Mouse (Mus musculus): Measurements from ENCODE around the gene Tgm2. TPM values are rescaled to one million over a fixed set of nuclear protein-coding genes. Genes with fewer than 3 reads are reported as not detected.

The Tgm2 gene
- polyA plus RNA-seq, 1 experiment from 2014 or later, result 93.1 TPM

DNA sequence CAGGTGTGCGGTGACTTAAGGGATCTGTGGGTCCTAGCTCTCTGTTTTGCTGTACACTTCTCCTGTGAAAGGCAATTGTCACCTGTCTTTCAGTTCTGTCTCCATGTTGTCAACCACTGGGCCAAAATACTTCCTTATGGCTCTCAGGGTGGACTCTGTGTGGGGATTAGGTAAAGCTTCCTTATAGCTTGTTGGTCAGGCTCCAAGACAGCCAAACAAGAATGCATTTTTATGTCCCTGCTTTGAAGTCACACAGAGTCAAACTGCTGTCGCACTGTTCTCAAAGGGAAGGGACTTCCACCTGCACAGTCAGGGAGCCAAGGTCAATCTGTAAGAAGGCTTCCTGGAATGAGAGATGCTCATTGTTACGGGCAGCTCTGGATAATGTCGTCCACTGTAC lies 31.9 kb upstream of the Tgm2 start:
- no peak overlapping the region for H3K4me2 ChIP-seq
- no peaks in the 10 kb centered on the region for H3K27me3 ChIP-seq (replicated peaks)
- no peak overlapping the region for H3K4me3 ChIP-seq (replicated peaks)
- H3K4me1 ChIP-seq, result peaks cover 16% of the 10 kb centered on the region
- WGBS, result 75% methylated on average over 4 of the region's 4 CpGs
- H3K9me3 ChIP-seq, result no peaks in the 10 kb centered on the region
- H3K27ac ChIP-seq, result no peak overlapping the region
- H3K36me3 ChIP-seq, result no peaks in the 10 kb centered on the region
- H3K9ac ChIP-seq, result no peak overlapping the region
- ATAC-seq (ENCODE audit: insufficient read depth, low FRiP score, low read depth), result no peak

DNA sequence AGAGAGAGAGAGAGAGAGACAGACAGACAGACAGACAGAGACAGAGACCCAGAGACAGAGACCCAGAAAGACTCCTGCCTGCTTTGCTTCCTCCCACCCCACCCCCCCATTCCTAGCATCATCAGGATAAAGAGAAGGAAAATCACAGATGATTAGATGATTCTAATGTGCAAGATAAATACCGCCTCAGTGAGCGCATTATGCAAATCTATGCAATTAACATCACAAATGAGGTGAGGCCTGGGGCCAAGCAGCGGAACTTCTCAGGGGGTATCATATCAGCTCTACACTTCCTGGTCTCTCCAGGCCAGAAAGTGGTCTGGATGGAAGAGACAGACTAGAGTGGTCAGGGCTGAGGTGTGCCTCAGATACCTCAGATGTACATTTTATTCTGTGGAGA lies 31.3 kb upstream of the Tgm2 start:
- Histone ChIP-seq H3K36me3 (no peaks in the 10 kb centered on the region), H3K4me3 (replicated peaks) (no peak overlapping the region), H3K27ac (no peak overlapping the region), H3K9me3 (no peaks in the 10 kb centered on the region), H3K9ac (no peak overlapping the region), H3K27me3 (replicated peaks) (no peaks in the 10 kb centered on the region), H3K4me2 (no peak overlapping the region), H3K4me1 (peaks cover 16% of the 10 kb centered on the region)
- ATAC-seq (ENCODE audit: insufficient read depth, low FRiP score, low read depth), result no peak
- WGBS, result 81% methylated on average over 3 of the region's 3 CpGs

DNA sequence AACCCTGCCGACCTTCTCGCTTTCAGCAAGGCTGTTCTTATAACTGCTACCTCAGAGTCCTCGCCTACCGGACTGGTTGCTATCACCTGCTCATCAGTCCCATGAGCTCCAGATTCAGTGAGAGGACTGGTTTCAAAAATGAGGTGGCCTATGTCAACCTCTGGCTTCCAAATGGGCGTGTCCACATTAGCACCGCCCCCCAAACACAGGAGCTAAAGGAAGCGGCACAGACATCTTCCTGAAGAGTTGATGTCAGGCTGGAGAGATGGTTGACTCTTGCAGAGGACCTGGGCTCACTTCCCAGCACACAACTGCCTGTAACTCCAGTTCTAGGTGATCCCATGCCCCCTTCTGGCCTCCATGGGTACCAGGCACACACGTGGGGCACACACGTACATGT lies 30.5 kb upstream of the Tgm2 start:
- no peaks in the 10 kb centered on the region for H3K36me3 ChIP-seq
- no peak overlapping the region for H3K27ac ChIP-seq
- peaks cover 16% of the 10 kb centered on the region for H3K4me1 ChIP-seq
- no peak for ATAC-seq (ENCODE audit: insufficient read depth, low FRiP score, low read depth)
- no peaks in the 10 kb centered on the region for H3K9me3 ChIP-seq
- H3K27me3 ChIP-seq (replicated peaks), result no peaks in the 10 kb centered on the region
- WGBS, result 87% methylated on average over 9 of the region's 9 CpGs
- no peak overlapping the region for H3K4me2 ChIP-seq
- H3K9ac ChIP-seq, result no peak overlapping the region
- H3K4me3 ChIP-seq (replicated peaks), result no peak overlapping the region

DNA sequence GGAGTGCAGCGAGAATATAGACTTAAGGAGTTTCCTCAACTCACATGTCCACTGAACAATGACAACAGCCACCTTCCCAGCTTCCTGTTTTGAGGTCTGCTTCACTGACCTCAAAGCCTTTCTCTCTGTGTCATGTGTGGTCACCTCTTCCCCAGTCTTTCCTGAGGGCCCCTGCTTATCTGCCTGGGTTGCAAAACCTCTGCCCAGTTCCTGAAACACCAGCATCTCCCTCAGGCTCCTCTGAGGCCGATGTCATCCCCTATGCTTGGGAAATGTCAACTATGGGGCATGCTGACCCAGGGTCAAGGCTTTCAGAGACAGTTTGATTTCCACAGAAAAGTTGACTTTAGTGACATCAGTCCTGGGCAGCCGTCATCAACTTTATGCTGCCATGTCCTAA lies 29.2 kb upstream of the Tgm2 start:
- Histone ChIP-seq H3K4me3 (replicated peaks) (no peak overlapping the region), H3K9ac (no peak overlapping the region), H3K27ac (no peak overlapping the region), H3K4me2 (no peak overlapping the region), H3K36me3 (no peaks in the 10 kb centered on the region), H3K27me3 (replicated peaks) (no peaks in the 10 kb centered on the region), H3K9me3 (no peaks in the 10 kb centered on the region), H3K4me1 (peaks cover 16% of the 10 kb centered on the region)
- WGBS, result 45% methylated on average over 3 of the region's 3 CpGs
- no peak for ATAC-seq (ENCODE audit: insufficient read depth, low FRiP score, low read depth)

DNA sequence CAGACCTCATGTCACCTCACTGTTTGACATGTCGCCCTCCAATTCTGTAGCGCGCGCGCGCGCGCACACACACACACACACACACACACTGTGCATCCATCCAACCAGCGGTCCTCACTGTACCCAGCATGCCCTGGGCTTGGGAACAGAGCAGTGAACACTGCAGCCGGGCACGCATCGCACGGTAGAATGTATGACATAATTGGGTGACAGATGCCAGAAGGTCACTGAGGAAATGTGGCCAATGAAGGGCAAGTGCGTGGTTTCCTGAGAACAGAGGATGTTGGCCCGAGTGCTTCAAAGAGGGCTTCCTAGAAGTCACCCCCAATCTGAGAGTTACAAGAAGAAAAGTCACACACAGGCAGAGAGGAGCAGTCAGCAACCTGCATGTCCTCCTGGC lies 28.7 kb upstream of the Tgm2 start:
- H3K9ac ChIP-seq, result no peak overlapping the region
- no peaks in the 10 kb centered on the region for H3K27me3 ChIP-seq (replicated peaks)
- 84% methylated on average over 15 of the region's 15 CpGs for WGBS
- no peak overlapping the region for H3K27ac ChIP-seq
- no peak overlapping the region for H3K4me2 ChIP-seq
- no peak overlapping the region for H3K4me3 ChIP-seq (replicated peaks)
- H3K9me3 ChIP-seq, result no peaks in the 10 kb centered on the region
- H3K36me3 ChIP-seq, result no peaks in the 10 kb centered on the region
- no peak for ATAC-seq (ENCODE audit: insufficient read depth, low FRiP score, low read depth)
- peaks cover 16% of the 10 kb centered on the region for H3K4me1 ChIP-seq

DNA sequence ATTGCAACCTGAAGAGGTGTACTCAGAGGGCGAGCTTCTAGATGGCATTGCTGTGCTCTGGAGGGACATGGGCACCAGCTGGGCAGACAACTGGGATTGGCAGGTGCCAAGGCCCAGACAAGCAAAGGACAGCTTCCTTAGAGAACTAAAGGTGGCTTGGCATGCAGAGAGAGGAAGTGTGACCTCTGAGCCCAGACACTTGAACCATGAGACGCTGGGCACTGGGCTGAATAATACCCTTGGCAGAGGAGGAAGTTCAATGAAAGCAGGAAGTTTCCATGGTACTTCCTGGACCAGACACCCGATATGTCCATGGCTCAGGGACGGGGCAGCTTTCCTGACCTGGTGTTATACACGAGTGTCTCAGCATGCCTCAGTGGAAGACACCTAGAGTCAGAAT lies 28.2 kb upstream of the Tgm2 start:
- peaks cover 12% of the 10 kb centered on the region for H3K4me1 ChIP-seq
- no peaks in the 10 kb centered on the region for H3K27me3 ChIP-seq (replicated peaks)
- ATAC-seq (ENCODE audit: insufficient read depth, low FRiP score, low read depth), result no peak
- no peaks in the 10 kb centered on the region for H3K9me3 ChIP-seq
- WGBS, result 75% methylated on average over 5 of the region's 5 CpGs
- no peaks in the 10 kb centered on the region for H3K36me3 ChIP-seq
- H3K4me2 ChIP-seq, result no peak overlapping the region
- H3K9ac ChIP-seq, result no peak overlapping the region
- H3K27ac ChIP-seq, result no peak overlapping the region
- no peak overlapping the region for H3K4me3 ChIP-seq (replicated peaks)

DNA sequence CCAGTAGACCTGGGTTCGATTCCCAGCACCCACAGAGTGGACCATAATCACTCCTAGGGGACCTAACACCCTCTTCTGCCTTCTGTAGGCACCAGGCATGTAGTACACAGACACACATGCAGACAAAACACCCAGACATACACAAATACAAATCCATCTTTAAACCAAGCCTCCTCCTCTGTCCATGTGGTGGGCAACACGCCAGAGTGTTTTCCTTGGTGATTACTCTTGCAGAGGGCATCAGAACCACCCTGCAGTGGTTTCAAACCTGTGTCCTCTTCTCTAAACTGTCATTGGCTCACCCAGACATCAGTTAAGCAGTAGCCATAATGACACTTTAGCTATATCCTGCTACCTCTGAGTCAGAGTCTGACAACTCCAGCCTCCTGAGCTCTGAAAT lies 24.2 kb upstream of the Tgm2 start:
- Histone ChIP-seq H3K9me3 (no peaks in the 10 kb centered on the region), H3K9ac (no peak overlapping the region), H3K4me1 (peaks cover 15% of the 10 kb centered on the region; the same call in 1 of the 2 replicates), H3K27me3 (replicated peaks) (no peaks in the 10 kb centered on the region), H3K4me2 (no peak overlapping the region), H3K4me3 (replicated peaks) (no peak overlapping the region), H3K36me3 (no peaks in the 10 kb centered on the region), H3K27ac (no peak overlapping the region)
- WGBS, result 72% methylated on average over 2 of the region's 2 CpGs
- no peak for ATAC-seq (ENCODE audit: insufficient read depth, low FRiP score, low read depth)

DNA sequence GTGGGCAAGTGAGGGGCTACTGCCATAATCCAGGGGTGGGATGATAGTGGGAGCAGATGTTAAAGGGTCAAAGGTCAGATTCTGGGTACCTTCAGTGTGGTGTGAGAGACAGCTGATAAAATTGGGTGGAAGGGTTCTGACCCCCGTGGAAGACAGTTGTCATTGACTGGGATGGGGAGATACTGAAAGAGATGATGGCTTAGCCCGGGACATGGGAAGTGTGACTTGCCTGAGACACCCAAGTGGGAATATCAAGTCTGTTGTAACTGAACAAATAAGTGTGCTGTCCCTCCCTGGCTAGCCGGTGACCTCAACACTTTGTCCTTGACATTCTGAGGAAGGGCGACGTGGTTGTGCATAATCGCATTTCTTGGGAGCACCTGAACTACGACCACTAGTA lies 23.5 kb upstream of the Tgm2 start:
- ATAC-seq (ENCODE audit: insufficient read depth, low FRiP score, low read depth), result no peak
- Histone ChIP-seq H3K27ac (no peak overlapping the region), H3K4me2 (no peak overlapping the region), H3K9me3 (no peaks in the 10 kb centered on the region), H3K27me3 (replicated peaks) (no peaks in the 10 kb centered on the region), H3K4me3 (replicated peaks) (no peak overlapping the region), H3K9ac (no peak overlapping the region), H3K4me1 (peaks cover 15% of the 10 kb centered on the region; the same call in 1 of the 2 replicates), H3K36me3 (no peaks in the 10 kb centered on the region)
- 85% methylated on average over 7 of the region's 7 CpGs for WGBS

DNA sequence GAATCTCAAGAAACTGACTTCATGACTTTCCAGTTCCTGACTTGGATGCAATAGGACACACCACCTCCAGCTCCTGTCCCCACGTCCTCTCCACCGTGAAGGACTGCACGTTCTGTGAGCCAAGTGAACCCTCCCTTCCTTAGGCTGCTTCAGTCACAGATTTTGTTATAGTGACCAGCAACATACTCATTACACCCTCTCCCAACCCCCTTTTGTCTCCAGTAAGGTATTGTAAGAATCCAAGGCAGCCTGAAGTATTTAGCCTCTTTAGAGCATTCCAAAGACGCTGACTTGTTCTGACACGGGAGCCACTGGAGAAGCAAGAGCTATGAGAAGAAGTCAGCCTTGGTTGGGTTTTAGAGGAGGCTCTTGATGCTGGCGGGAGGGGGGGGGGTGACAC lies 23.1 kb upstream of the Tgm2 start:
- 71% methylated on average over 6 of the region's 6 CpGs for WGBS
- Histone ChIP-seq H3K9me3 (no peaks in the 10 kb centered on the region), H3K4me1 (peaks cover 15% of the 10 kb centered on the region; the same call in 1 of the 2 replicates), H3K4me3 (replicated peaks) (no peak overlapping the region), H3K4me2 (no peak overlapping the region), H3K27ac (no peak overlapping the region), H3K36me3 (no peaks in the 10 kb centered on the region), H3K9ac (no peak overlapping the region), H3K27me3 (replicated peaks) (no peaks in the 10 kb centered on the region)
- ATAC-seq (ENCODE audit: insufficient read depth, low FRiP score, low read depth), result no peak

DNA sequence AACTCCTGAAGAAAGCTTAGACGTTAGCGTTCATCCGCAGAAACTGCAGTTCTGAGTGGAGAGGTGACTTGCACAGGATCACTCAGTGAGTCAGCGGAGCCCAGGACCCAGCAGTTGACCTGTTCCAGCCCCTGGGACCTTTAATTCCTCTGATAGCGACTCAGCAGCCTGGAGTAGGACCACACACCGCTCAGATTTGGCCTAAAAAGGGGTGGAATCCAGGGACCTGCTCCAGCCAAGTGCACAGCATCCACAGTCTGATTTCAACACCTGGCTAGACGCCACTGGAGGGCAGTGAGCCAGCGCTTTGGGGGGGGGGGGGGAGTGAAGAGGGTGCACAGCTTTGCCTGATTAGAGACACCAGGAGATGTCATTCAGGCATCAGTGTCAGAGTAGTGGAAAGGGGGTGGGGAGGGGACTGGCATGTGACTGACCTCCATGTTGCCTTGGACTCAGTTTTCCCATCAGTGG lies 22.5 kb upstream of the Tgm2 start:
- ATAC-seq (ENCODE audit: insufficient read depth, low FRiP score, low read depth), result peak; percentile 18; the same call in 1 of the 2 replicates
- H3K4me2 ChIP-seq, result no peak overlapping the region
- peaks cover 15% of the 10 kb centered on the region; the same call in 1 of the 2 replicates for H3K4me1 ChIP-seq
- H3K4me3 ChIP-seq (replicated peaks), result no peak overlapping the region
- H3K27me3 ChIP-seq (replicated peaks), result no peaks in the 10 kb centered on the region
- H3K27ac ChIP-seq, result no peak overlapping the region
- no peaks in the 10 kb centered on the region for H3K9me3 ChIP-seq
- H3K36me3 ChIP-seq, result no peaks in the 10 kb centered on the region
- no peak overlapping the region for H3K9ac ChIP-seq
- WGBS, result 45% methylated on average over 8 of the region's 8 CpGs

DNA sequence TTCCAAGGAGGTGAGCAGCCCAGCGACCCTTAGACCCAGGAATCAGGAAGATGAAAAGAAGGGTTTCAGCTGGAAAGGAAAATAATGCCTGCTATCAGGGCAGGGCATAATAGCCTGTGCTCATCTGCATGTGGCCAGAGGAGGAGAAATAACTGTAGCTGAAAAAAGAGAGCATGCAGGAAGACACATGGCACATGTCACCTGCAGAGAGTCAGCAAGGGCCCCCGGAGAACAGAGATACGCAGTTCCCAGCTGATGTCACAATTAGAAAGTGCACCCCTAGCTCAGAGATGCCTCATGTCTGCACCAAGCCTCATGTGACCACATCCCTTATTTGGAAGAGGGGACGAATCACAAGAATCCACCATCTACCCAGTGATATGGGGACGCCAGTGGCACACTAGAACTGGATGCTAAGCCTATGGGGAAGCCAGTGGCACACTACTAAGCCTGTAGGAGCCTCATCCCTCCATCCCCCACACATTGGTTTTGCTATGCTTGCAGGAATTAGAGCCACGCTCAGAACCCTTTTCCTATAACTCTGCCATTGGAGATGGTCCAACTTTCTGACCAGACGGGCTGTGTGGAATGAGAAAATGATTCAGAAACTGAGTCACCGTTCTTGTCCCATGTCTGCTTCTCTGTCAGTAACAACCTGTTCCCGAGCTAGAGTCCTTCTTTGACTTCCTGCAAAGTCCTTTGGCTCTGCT lies 21.4 kb upstream of the Tgm2 start:
- no peaks in the 10 kb centered on the region for H3K27me3 ChIP-seq (replicated peaks)
- no peak overlapping the region for H3K27ac ChIP-seq
- no peaks in the 10 kb centered on the region for H3K9me3 ChIP-seq
- ATAC-seq (ENCODE audit: insufficient read depth, low FRiP score, low read depth), result no peak
- H3K36me3 ChIP-seq, result no peaks in the 10 kb centered on the region
- no peak overlapping the region for H3K4me2 ChIP-seq
- WGBS, result 51% methylated on average over 9 of the region's 9 CpGs
- no peak overlapping the region for H3K9ac ChIP-seq
- H3K4me1 ChIP-seq, result peaks cover 15% of the 10 kb centered on the region; the same call in 1 of the 2 replicates
- H3K4me3 ChIP-seq (replicated peaks), result no peak overlapping the region

DNA sequence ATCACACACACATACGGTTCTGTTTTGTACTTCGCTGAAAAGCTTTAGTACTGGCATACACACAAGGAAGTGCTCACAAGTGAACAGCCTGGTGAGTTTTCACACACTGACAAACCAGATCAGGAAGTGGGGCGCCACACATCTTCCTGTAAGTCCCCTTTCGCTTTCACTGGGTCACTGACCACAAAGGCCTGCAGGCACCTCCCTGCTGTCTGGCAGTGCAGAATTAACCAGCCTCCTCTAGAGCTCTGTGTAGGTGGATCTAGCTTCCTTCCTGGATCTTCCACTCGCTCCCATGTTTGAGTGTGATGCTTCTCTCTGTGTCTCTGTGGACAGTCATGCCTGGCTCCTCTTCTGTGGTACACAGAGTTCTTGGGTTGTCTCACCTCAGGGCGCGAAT lies 20.4 kb upstream of the Tgm2 start:
- Histone ChIP-seq H3K4me3 (replicated peaks) (no peak overlapping the region), H3K27me3 (replicated peaks) (no peaks in the 10 kb centered on the region), H3K4me2 (no peak overlapping the region), H3K9me3 (no peaks in the 10 kb centered on the region), H3K4me1 (peaks cover 18% of the 10 kb centered on the region; the same call in 1 of the 2 replicates), H3K9ac (no peak overlapping the region), H3K27ac (no peak overlapping the region), H3K36me3 (no peaks in the 10 kb centered on the region)
- WGBS, result 70% methylated on average over 7 of the region's 7 CpGs
- no peak for ATAC-seq (ENCODE audit: insufficient read depth, low FRiP score, low read depth)

DNA sequence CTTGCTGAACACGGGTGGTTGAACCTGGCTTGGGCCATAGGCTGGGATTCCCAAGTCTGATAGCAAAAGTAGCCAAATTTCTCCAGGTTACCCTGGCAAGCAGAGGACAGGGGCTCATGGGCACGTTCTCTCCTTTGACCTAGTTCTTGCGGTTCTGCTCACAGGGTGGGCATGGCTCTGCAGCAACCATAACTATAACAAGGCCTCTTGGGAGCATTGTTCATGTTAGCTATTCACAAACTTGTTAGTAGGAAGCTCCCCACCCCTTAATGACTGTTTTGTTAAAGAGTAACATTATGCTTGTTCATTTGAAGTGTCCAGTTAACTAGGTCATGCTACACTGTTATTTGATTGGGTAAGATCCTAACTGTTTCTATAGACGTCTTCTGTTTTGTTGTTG lies 19.5 kb upstream of the Tgm2 start:
- H3K9ac ChIP-seq, result no peak overlapping the region

More for the DNA sequence above, 19.5 kb upstream of the Tgm2 start:
- H3K4me3 ChIP-seq (replicated peaks), result no peak overlapping the region
- H3K27ac ChIP-seq, result no peak overlapping the region
- H3K36me3 ChIP-seq, result no peaks in the 10 kb centered on the region
- no peak overlapping the region for H3K4me2 ChIP-seq
- H3K27me3 ChIP-seq (replicated peaks), result no peaks in the 10 kb centered on the region
- no peaks in the 10 kb centered on the region for H3K9me3 ChIP-seq
- H3K4me1 ChIP-seq, result peaks cover 18% of the 10 kb centered on the region; the same call in 1 of the 2 replicates
- ATAC-seq (ENCODE audit: insufficient read depth, low FRiP score, low read depth), result no peak
- WGBS, result 79% methylated on average over 4 of the region's 4 CpGs
